Mouse (Mus musculus) adrenal gland, adult 8-10 months (tissue): Measurements from ENCODE around the gene Olfr97. TPM values are rescaled to one million over a fixed set of nuclear protein-coding genes. Genes with fewer than 3 reads are reported as not detected.

ENCODE experiments used
- DNase-seq: peaks from one replicate; pipeline ENCODE4 v3.0.0; 2022
- total RNA-seq, 4 experiments: library from RNA; stranded (reverse); gene quantifications; 2 replicates each; pipeline ENCODE4 v1.2.4; 2022

Gene Olfr97
- total RNA-seq, 4 experiments from 2014 or later: not detected

DNA sequence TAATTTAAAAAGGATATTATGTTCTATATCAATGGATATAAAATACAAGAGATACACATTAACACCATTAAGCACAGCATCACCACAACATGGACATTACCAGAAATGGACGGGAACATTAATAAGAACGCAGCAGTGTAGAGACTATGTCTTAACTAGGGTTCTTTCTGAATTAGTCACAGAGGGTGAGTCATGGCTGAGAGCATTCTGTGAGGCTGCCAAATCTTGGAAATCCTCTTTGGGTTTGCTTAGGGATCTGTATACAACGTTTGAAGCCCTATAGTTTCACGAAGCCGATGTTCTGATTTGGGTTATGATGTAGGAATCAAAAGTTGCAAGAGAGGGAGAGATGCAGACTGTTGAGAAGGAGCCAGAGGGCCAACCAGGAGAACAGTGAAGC is 42.3 kb downstream of the Olfr97 start:
- no peak for DNase-seq

DNA sequence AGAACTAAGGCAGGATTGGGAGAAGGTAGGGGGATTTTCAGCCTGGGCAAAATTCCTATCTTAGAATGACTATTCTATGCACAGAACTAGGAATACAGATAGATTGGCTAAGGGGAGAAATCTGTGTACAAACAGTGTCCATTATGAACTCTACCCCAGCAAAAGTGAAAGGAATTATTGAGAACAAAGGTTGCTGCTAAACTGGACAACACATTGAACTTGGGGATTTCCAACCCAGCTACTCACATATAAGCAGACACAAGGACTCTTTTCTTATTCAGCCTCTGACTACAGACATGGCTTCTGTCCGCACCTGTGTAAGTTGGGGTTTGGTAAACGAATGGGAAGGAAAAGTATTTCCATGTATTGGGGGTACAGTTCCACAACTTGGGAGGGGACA is 43.5 kb downstream of the Olfr97 start, which contains the start of gene Ubd:
Ubd (plus strand) TSS at position 237 of the 400 bp plus-strand sequence.
- no peak for DNase-seq

DNA sequence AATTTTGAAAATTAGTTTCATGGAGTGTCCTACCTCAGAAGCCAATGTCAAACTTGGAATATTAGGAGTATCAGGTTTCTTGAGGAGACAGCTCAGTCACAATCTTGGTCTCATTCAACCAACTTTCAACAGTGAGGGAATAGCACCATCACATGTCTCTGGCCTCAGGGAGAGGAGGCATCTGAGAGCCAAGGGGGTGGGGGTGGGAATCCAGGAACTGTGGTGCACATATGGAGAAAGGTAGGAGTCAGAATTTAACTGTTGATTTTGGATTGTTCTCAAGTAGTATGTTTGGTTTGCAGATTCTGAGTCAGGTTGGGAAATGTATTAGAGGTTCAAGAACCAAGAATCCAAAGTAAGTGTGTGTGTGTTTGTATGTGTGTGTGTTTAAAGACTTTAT is 44.1 kb downstream of the Olfr97 start:
- no peak for DNase-seq

DNA sequence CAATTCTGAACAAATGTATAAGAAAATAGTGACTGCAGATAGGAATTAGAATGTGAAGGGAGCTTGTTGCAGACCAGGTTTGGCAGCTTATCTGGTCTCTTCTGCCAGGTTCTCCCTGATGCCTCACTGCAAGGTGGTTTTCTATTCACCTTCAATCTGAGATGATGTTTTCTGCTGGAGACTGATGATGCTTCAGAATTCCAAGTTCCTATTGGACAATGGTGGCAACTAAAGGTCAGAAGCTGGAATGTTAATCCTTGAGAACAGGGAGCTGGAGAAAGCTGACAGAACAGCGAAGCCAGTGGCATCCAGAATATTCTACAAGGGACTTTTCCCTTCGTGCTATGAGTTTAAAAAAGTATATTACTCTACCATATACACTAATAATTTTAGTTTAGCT is 46.4 kb downstream of the Olfr97 start:
- peak; percentile 10 for DNase-seq

DNA sequence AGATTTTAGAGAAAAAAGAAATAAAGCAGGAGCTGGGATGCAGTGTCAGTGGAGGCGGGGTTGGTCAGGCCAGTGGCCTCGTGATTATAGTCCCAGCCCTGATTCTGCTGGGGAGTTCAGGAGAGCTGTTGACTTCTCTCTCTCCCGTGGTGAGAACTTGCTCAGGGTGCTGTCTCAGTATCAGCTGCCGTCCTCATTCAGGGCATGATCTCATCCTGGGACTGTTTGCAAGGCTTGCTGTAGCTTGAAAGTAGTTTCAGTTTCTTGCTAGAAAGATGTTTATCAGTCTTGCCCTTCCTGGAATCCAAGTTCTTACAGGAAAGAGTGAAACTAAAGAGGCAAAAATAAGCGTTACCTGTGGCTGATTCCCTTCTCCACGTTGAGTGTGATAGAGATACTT is 51.7 kb downstream of the Olfr97 start:
- no peak for DNase-seq

Other genes with a start within 250 kb of the Olfr97 start
- under 1 TPM in 1 of 4 experiments, not detected in 3; 0.14 TPM for gene H2-M5, start 247.8 kb downstream of the Olfr97 start, total RNA-seq
- 1 to 10 TPM; 2.0 to 2.6 (median 2.3) TPM for gene Zfp57, start 236.2 kb downstream of the Olfr97 start, total RNA-seq
- not detected for gene Mog, start 213.9 kb downstream of the Olfr97 start, total RNA-seq
- 10 to 100 TPM; 25.3 to 63.8 (median 50.8) TPM for gene Gabbr1, start 191.4 kb downstream of the Olfr97 start, total RNA-seq
- not detected for gene Olfr90, start 148.8 kb downstream of the Olfr97 start, total RNA-seq
- not detected for gene Olfr91, start 139.1 kb downstream of the Olfr97 start, total RNA-seq
- gene Olfr92, start 117.2 kb downstream of the Olfr97 start, total RNA-seq: not detected
- not detected for gene Olfr93, start 75.8 kb downstream of the Olfr97 start, total RNA-seq
- gene Ubd, start 43.4 kb downstream of the Olfr97 start, total RNA-seq: 1 to 10 TPM in 1 of 4 experiments, under 1 TPM in 2, not detected in 1; 0.31 to 3.1 (median 0.65) TPM
- gene Olfr94, start 36.3 kb downstream of the Olfr97 start, total RNA-seq: not detected
- gene Olfr95, start 24.2 kb downstream of the Olfr97 start, total RNA-seq: not detected
- not detected for gene Olfr96, start 17.2 kb downstream of the Olfr97 start, total RNA-seq
- not detected for gene Olfr98, start 26.4 kb upstream of the Olfr97 start, total RNA-seq
- gene H2-M3, start 32.9 kb upstream of the Olfr97 start, total RNA-seq: 1 to 10 TPM; 5.5 to 8.0 (median 6.8) TPM
- gene Olfr99, start 46.1 kb upstream of the Olfr97 start, total RNA-seq: not detected
- gene Olfr101, start 67.0 kb upstream of the Olfr97 start, total RNA-seq: not detected
- not detected for gene Olfr102, start 79.7 kb upstream of the Olfr97 start, total RNA-seq
- not detected for gene Olfr103, start 102.4 kb upstream of the Olfr97 start, total RNA-seq
- gene Olfr104-ps, start 122.3 kb upstream of the Olfr97 start, total RNA-seq: not detected
- gene Olfr105-ps, start 141.7 kb upstream of the Olfr97 start, total RNA-seq: not detected
- not detected for gene Olfr106-ps, start 153.1 kb upstream of the Olfr97 start, total RNA-seq
- not detected for gene Olfr107, start 161.9 kb upstream of the Olfr97 start, total RNA-seq
- gene Olfr108, start 208.2 kb upstream of the Olfr97 start, total RNA-seq: not detected
- gene Olfr109, start 221.6 kb upstream of the Olfr97 start, total RNA-seq: not detected
- gene H2-M2, start 246.2 kb upstream of the Olfr97 start, total RNA-seq: 1 to 10 TPM; 1.6 to 7.5 (median 3.9) TPM